Mouse (Mus musculus): ENCODE results near the gene P2rx4.

DNA sequence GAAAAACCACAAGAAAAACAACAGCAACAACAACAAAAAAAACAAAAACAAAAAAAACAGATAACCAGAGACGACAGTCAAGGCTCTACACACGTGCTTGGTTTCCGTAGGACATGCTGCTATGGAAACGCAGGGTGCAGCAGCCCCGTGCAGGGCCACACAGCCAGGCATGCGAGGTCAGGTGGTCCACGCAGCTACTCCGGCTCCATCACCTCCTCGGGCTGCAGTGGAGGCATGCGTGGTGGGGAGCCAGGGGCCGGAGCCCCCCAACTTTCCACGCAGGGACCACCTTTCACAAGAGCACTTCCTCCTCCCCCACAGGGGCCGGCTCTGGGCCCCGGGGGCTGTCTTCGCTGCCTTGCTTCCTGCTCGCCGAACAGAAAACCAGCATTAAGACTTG, 26.5 kb downstream of the P2rx4 start:
- no peak for TF ChIP-seq POLR2A (IDR thresholded peaks at IDR 0.05; ENCODE audit: low read depth, low read length)
- TF ChIP-seq CTCF (IDR thresholded peaks at IDR 0.05; ENCODE audit: extremely low read depth, insufficient read depth, insufficient read length, insufficient replicate concordance) = no peak
